In genomic region chr7:62316793-62317192, GRCm38 (mm10) we compare ENCODE assay signal across 18 mouse cellular contexts. TPM values are rescaled to one million over a fixed set of nuclear protein-coding genes. Genes with fewer than 3 reads are reported as not detected.
"Had no signal": no experiment of that assay in that cellular context is flagged by ENCODE, and none has a peak within 500 bp of the region (broad histone marks: within the 10 kb centered on the region; RNA-seq: fewer than 3 reads in every experiment).

No protein-coding gene starts in this region.

- DNase-seq: cerebellum, adult 8-10 months; cerebellum, adult 9-10 months; cerebellum, adult 9-11 months; cerebellum, postnatal 10 days; cerebellum, postnatal 14 days; cerebellum, postnatal 25 days; cerebellum, postnatal 36 days; embryo, embryonic 11 days; forebrain, postnatal 0 days; gastrocnemius, adult 2 months; gastrocnemius, postnatal 10 days; gastrocnemius, postnatal 14 days; gastrocnemius, postnatal 25 days; gastrocnemius, postnatal 36 days; heart, adult 18-20 months; heart, adult 2 months had no signal

RNA-seq across cellular contexts. Expression of gene Ndn, which starts 29.6 kb away (rescaled TPM):
- total RNA-seq: common myeloid progenitor, adult 5-6 weeks; granulocyte monocyte progenitor cell, adult 5-6 weeks had no signal
